Mouse (Mus musculus) heart, adult 2 months (tissue): Measurements from ENCODE around the gene Rbm38.

Experiments used
- CTCF ChIP-seq: fragments of 200-600 bp; IDR thresholded peaks from 2 replicates; pipeline ENCODE4 v1.8.1; 2022; ENCODE audit warnings: antibody characterized with exemption, mild to moderate bottlenecking, moderate library complexity
- POLR2A ChIP-seq: fragments of 200-500 bp; IDR thresholded peaks from 2 replicates; pipeline ENCODE4 v1.6.1; 2011; ENCODE audit warnings: mild to moderate bottlenecking, low read depth, low read length, control low read depth; ENCODE audit not compliant: insufficient read depth

DNA sequence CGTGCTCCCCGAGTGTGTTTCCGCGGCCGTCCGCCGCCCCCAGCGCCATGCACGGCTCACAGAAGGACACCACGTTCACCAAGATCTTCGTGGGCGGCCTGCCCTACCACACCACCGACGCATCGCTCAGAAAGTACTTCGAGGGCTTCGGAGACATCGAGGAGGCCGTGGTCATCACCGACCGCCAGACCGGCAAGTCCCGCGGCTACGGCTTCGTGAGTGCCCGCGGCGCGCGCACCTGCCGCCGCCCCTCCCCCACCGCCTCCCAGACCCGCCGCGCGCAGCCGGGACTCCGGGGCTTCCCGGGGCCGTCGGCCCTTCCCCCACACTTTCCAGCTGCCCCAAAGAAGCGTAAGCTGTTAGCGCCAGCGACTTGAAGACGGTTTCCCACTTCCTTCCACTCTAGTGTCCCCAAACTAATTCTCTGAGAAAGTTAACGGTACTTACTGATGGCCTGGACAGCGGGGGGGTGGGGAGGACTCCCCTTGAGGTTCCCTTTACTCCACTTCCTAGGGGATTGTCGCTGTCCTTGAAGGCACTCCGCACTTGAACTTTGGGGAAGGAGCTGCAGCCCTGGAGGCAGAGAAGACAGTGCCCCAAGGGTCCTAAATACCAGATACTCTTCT, 1.9 kb downstream of the Rbm38 start:
- TF ChIP-seq POLR2A (no peak), CTCF (no peak)
